In the genomic region with DNA sequence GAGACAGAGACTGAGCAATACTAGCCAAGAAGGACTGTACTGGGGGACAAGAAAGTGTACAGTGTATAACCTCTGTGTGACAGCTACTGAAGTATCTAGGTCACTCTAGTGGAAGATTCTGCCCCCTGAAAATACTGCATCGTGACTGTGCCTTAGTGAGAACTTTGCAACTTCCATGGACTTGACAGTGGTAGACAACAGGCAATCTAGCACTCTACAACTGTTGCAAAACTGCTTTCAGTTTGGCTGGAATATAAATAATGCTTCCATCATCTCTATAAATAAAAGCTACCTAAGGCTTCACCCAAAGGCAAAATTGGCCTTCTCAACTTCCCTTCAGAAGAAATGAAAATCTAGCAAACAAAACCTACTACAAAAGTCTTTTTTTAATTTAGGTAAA, we compare ENCODE assay signal across 21 mouse cellular contexts.
"Had no signal": no experiment of that assay in that cellular context is flagged by ENCODE, and none has a peak within 500 bp of the region (broad histone marks: within the 10 kb centered on the region; RNA-seq: fewer than 3 reads in every experiment).

No protein-coding gene starts in this region.

- DNase-seq: kidney, adult 9 months; kidney, postnatal 14 days; liver, postnatal 0 days; lung, postnatal 36 days; right cerebral cortex, adult 18-20 months; right cerebral cortex, postnatal 14 days; right cerebral cortex, postnatal 4 days; thymus, adult 2 months; thymus, postnatal 14 days; thymus, postnatal 4 days had no signal

- ATAC-seq: liver, postnatal 0 days; midbrain, embryonic 13.5 days had no signal

- H3K36me3 ChIP-seq: limb, embryonic 12.5 days; limb, embryonic 15.5 days; lung, embryonic 15.5 days; midbrain, embryonic 10.5 days; midbrain, embryonic 13.5 days; neural tube, embryonic 13.5 days had no signal

- H3K4me3 ChIP-seq: limb, embryonic 12.5 days; limb, embryonic 15.5 days; lung, embryonic 15.5 days; megakaryocyte, embryonic 14.5 days; midbrain, embryonic 10.5 days; midbrain, embryonic 13.5 days; myocyte; neural tube, embryonic 13.5 days had no signal

- H3K27me3 ChIP-seq: limb, embryonic 15.5 days; lung, embryonic 15.5 days; midbrain, embryonic 13.5 days; neural tube, embryonic 13.5 days had no signal

- H3K4me2 ChIP-seq: limb, embryonic 12.5 days; limb, embryonic 15.5 days; liver, embryonic 11.5 days; midbrain, embryonic 13.5 days; neural tube, embryonic 13.5 days had no signal

- H3K27ac ChIP-seq: limb, embryonic 12.5 days; limb, embryonic 15.5 days; liver, embryonic 14.5 days; lung, embryonic 15.5 days; midbrain, embryonic 10.5 days; midbrain, embryonic 13.5 days; neural tube, embryonic 13.5 days; stomach, postnatal 0 days had no signal

- H3K9me3 ChIP-seq: limb, embryonic 12.5 days; limb, embryonic 15.5 days; lung, embryonic 15.5 days; megakaryocyte, embryonic 14.5 days; midbrain, embryonic 10.5 days; midbrain, embryonic 13.5 days; neural tube, embryonic 13.5 days had no signal

- H3K9ac ChIP-seq: limb, embryonic 12.5 days; limb, embryonic 15.5 days; liver, embryonic 14.5 days; liver, postnatal 0 days; lung, embryonic 15.5 days; midbrain, embryonic 13.5 days; neural tube, embryonic 13.5 days had no signal

- H3K4me1 ChIP-seq: limb, embryonic 15.5 days; megakaryocyte, embryonic 14.5 days; midbrain, embryonic 13.5 days had no signal
